Mouse (Mus musculus) common myeloid progenitor, adult 5-6 weeks (primary cell): ENCODE measurements around the gene Txnrd2. TPM values are rescaled to one million over a fixed set of nuclear protein-coding genes. Genes with fewer than 3 reads are reported as not detected.
A peak's percentile ranks its signal among the peaks of the same experiment; 100 is the strongest.

Experiments
- ATAC-seq: replicated peaks from 2 replicates; pipeline ENCODE4 v1.8.0; 2016; ENCODE audit warnings: low read depth, mild to moderate bottlenecking, moderate TSS enrichment, inconsistent platforms; ENCODE audit not compliant: poor library complexity, severe bottlenecking
- total RNA-seq: library from RNA; stranded (forward); fragments of 200-1000, 187-1606 nt; gene quantifications from 2 replicates; pipeline ENCODE4 v1.2.3, GENCODE M21; 2017

The Txnrd2 gene
- total RNA-seq, 1 experiment from 2014 or later = 50.3 TPM

GRCm38 (mm10) chr16:18518091-18518490 is 91.9 kb downstream of the Txnrd2 start:
- ATAC-seq = peak; percentile 83

- ATAC-seq = no peak
These were observed 97.5 kb downstream of the Txnrd2 start for GRCm38 (mm10) chr16:18523563-18524245.

GRCm38 (mm10) chr16:18528656-18529055 is 102.5 kb downstream of the Txnrd2 start:
- no peak for ATAC-seq

Other genes with a start within 250 kb of the Txnrd2 start
- not detected in 2 replicates for gene Ccdc188, start 208.5 kb upstream of the Txnrd2 start, total RNA-seq
- 3.6 and 10.1 TPM in 2 replicates for gene Zdhhc8, start 191.2 kb upstream of the Txnrd2 start, total RNA-seq
- 86.6 and 110 TPM in 2 replicates for gene Trmt2a, start 177.7 kb upstream of the Txnrd2 start, total RNA-seq
- gene Ranbp1, start 177.7 kb upstream of the Txnrd2 start, total RNA-seq = 518 and 584 TPM in 2 replicates
- gene Gm49776, start 168.1 kb upstream of the Txnrd2 start, total RNA-seq = not detected in 2 replicates
- 60.0 and 60.6 TPM in 2 replicates for gene Dgcr8, start 137.1 kb upstream of the Txnrd2 start, total RNA-seq
- 7.9 and 14.9 TPM in 2 replicates for gene Tango2, start 78.3 kb upstream of the Txnrd2 start, total RNA-seq
- 24.4 and 28.5 TPM in 2 replicates for gene Arvcf, start 78.2 kb upstream of the Txnrd2 start, total RNA-seq
- 38.2 and 44.2 TPM in 2 replicates for gene Comt, start 468 bp downstream of the Txnrd2 start, total RNA-seq
- gene Gnb1l, start 72.3 kb downstream of the Txnrd2 start, total RNA-seq = 4.5 and 5.0 TPM in 2 replicates
- 0.49 and 5.9 TPM in 2 replicates for gene Rtl10, start 72.5 kb downstream of the Txnrd2 start, total RNA-seq
- gene Tbx1, start 164.3 kb downstream of the Txnrd2 start, total RNA-seq = not detected in 2 replicates
- 7.3 and 12.1 TPM in 2 replicates for gene Gp1bb, start 196.0 kb downstream of the Txnrd2 start, total RNA-seq
- gene Gm49601, start 200.0 kb downstream of the Txnrd2 start, total RNA-seq = 1.8 TPM in 1 of 2 replicates, not detected in the other
- 0.37 TPM in 1 of 2 replicates, not detected in the other for gene Sept5, start 203.6 kb downstream of the Txnrd2 start, total RNA-seq